Comparison of ENCODE assay signal across 24 mouse cellular contexts in the genomic region with DNA sequence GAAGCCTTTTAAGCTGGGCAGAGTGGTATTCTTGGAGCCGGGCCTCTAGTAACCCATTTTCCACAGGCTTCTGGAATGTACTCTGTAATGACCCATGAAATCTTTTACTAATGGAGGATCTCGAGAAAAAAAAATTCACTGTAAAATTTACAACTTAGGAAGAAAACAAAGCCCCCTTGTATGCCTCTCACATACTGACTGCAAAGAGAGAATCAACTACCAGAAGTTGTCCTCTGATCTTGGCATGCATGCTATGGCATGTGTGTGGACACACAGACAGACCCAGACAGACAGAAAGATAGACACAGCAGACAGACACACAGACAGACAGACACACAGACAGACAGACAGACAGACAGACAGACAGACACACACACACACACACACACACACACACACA. TPM values are rescaled to one million over a fixed set of nuclear protein-coding genes. Genes with fewer than 3 reads are reported as not detected.
DNase-seq lines count a peak whose midpoint lies in the region; ATAC-seq and TF ChIP-seq lines count a peak whose summit lies in the region.
"Had no signal": no experiment of that assay in that cellular context is flagged by ENCODE, and none has a peak within 500 bp of the region (broad histone marks: within the 10 kb centered on the region; RNA-seq: fewer than 3 reads in every experiment).

No protein-coding gene starts in this region.

- no peaks in the 10 kb centered on the region for H3K36me3 ChIP-seq in kidney, postnatal 0 days (ENCODE audit: insufficient read depth, low read length)
- H3K36me3 ChIP-seq in limb, embryonic 10.5 days, result no peaks in the 10 kb centered on the region
- no peaks in the 10 kb centered on the region for H3K36me3 ChIP-seq in heart, embryonic 11.5 days (ENCODE audit: control insufficient read depth, insufficient read depth, low read length)
- H3K36me3 ChIP-seq: embryonic facial prominence, embryonic 10.5 days; embryonic facial prominence, embryonic 12.5 days; forebrain, embryonic 15.5 days; G1E had no signal

- 23% methylated on average over 2 of the region's 2 CpGs for whole genome bisulfite sequencing in kidney, postnatal 0 days
- WGBS in limb, embryonic 10.5 days, result 80% methylated on average over 2 of the region's 2 CpGs
- WGBS in heart, embryonic 11.5 days (ENCODE audit: insufficient replicate concordance), result 72% methylated on average over 2 of the region's 2 CpGs

- ATAC-seq in kidney, postnatal 0 days (replicated peaks; ENCODE audit: low FRiP score, low read depth), result no peak
- no peak for ATAC-seq in heart, embryonic 11.5 days (replicated peaks; ENCODE audit: insufficient number of reproducible peaks, low FRiP score, low TSS enrichment)
- ATAC-seq: activated CD4-positive, CD25-positive, alpha-beta regulatory T cell, adult 4 months; CD4-positive, CD25-positive, alpha-beta regulatory T cell, adult 4 months; forebrain, embryonic 13.5 days; forebrain, embryonic 15.5 days had no signal

- TF ChIP-seq CTCF in kidney, postnatal 0 days (IDR thresholded peaks at IDR 0.05; ENCODE audit: low read depth), result no peak

- no peak overlapping the region for H3K4me2 ChIP-seq in kidney, postnatal 0 days (ENCODE audit: low read length)
- no peak overlapping the region for H3K4me2 ChIP-seq in heart, embryonic 11.5 days
- H3K4me2 ChIP-seq: embryonic facial prominence, embryonic 12.5 days; forebrain, embryonic 13.5 days; forebrain, embryonic 15.5 days had no signal

- no peaks in the 10 kb centered on the region for H3K4me1 ChIP-seq in kidney, postnatal 0 days (replicated peaks; ENCODE audit: insufficient read depth, low read length)
- peaks cover 3% of the 10 kb centered on the region; the same call in 1 of the 2 replicates for H3K4me1 ChIP-seq in limb, embryonic 10.5 days
- H3K4me1 ChIP-seq in heart, embryonic 11.5 days (ENCODE audit: control insufficient read depth, insufficient read depth, low read length), result no peaks in the 10 kb centered on the region
- H3K4me1 ChIP-seq: embryonic facial prominence, embryonic 10.5 days; embryonic facial prominence, embryonic 12.5 days; forebrain, embryonic 13.5 days; forebrain, embryonic 15.5 days had no signal

- H3K4me3 ChIP-seq in kidney, postnatal 0 days (replicated peaks; ENCODE audit: low read depth, low read length), result no peak overlapping the region
- no peak overlapping the region for H3K4me3 ChIP-seq in limb, embryonic 10.5 days
- no peak overlapping the region for H3K4me3 ChIP-seq in heart, embryonic 11.5 days (ENCODE audit: low read depth, low read length)
- H3K4me3 ChIP-seq: embryonic facial prominence, embryonic 10.5 days; embryonic facial prominence, embryonic 12.5 days; forebrain, embryonic 13.5 days; forebrain, embryonic 15.5 days had no signal

- DNase-seq in kidney, postnatal 0 days (ENCODE audit: low spot score), result peak; percentile 20
- DNase-seq in kidney, postnatal 36 days, result no peak
- peak; percentile 78 for DNase-seq in Muller cell, postnatal 12 days (ENCODE audit: inconsistent ontology term)
- no peak for DNase-seq in limb, embryonic 10.5 days (ENCODE audit: low spot score)
- DNase-seq in mesoderm, embryonic 11.5 days (ENCODE audit: low read depth, low spot score), result peak; percentile 31
- DNase-seq in T-cell, adult 2 months (ENCODE audit: low spot score), result no peak
- DNase-seq: adrenal gland, adult 8-10 months; adrenal gland, postnatal 14 days; adrenal gland, postnatal 36 days; B cell, adult 2 months; cerebellum, adult 11-12 months; cerebellum, adult 2 months; cerebellum, adult 9-10 months; cerebellum, postnatal 10 days; cerebellum, postnatal 25 days had no signal

- H3K27me3 ChIP-seq in kidney, postnatal 0 days (ENCODE audit: insufficient read depth, low read length), result no peaks in the 10 kb centered on the region
- no peaks in the 10 kb centered on the region for H3K27me3 ChIP-seq in limb, embryonic 10.5 days (ENCODE audit: low read depth, poor library complexity, severe bottlenecking)
- no peaks in the 10 kb centered on the region for H3K27me3 ChIP-seq in heart, embryonic 11.5 days (ENCODE audit: control insufficient read depth, insufficient read depth, low read length)
- H3K27me3 ChIP-seq: CH12.LX; embryonic facial prominence, embryonic 12.5 days; forebrain, embryonic 13.5 days; forebrain, embryonic 15.5 days had no signal

- H3K9me3 ChIP-seq in kidney, postnatal 0 days (replicated peaks; ENCODE audit: low read length), result no peaks in the 10 kb centered on the region
- no peaks in the 10 kb centered on the region for H3K9me3 ChIP-seq in limb, embryonic 10.5 days (replicated peaks)
- H3K9me3 ChIP-seq in heart, embryonic 11.5 days (replicated peaks; ENCODE audit: control insufficient read depth, low read length), result no peaks in the 10 kb centered on the region
- H3K9me3 ChIP-seq: embryonic facial prominence, embryonic 10.5 days; embryonic facial prominence, embryonic 12.5 days; forebrain, embryonic 13.5 days; forebrain, embryonic 15.5 days; G1E had no signal

- H3K27ac ChIP-seq in kidney, postnatal 0 days, result no peak overlapping the region
- H3K27ac ChIP-seq in limb, embryonic 10.5 days, result peak overlapping the region; percentile 20; the same call in 1 of the 2 replicates
- no peak overlapping the region for H3K27ac ChIP-seq in heart, embryonic 11.5 days (ENCODE audit: low read depth, low read length)
- H3K27ac ChIP-seq: embryonic facial prominence, embryonic 10.5 days; embryonic facial prominence, embryonic 12.5 days; forebrain, embryonic 13.5 days; forebrain, embryonic 15.5 days had no signal

- no peak overlapping the region for H3K9ac ChIP-seq in kidney, postnatal 0 days (ENCODE audit: low read depth, low read length)
- no peak overlapping the region for H3K9ac ChIP-seq in heart, embryonic 11.5 days (ENCODE audit: low read depth, low read length)
- H3K9ac ChIP-seq: embryonic facial prominence, embryonic 12.5 days; forebrain, embryonic 13.5 days; forebrain, embryonic 15.5 days had no signal

RNA-seq across cellular contexts. Expression of a gene that starts 8.8 kb away (rescaled TPM):
- polyA plus RNA-seq in kidney, postnatal 0 days (2015; fragmentation: Nextera tagmentation; extraction: Ambion mirVana), result 3.2 and 3.5 TPM in 2 replicates
- 0.35 and 0.43 TPM in 2 replicates for polyA plus RNA-seq in limb, embryonic 10.5 days (2016; fragmentation: Nextera tagmentation; extraction: Ambion mirVana)
- 0.11 and 0.14 TPM in 2 replicates for polyA plus RNA-seq in heart, embryonic 11.5 days (2014; fragmentation: Nextera tagmentation; extraction: Ambion mirVana)

Comparison
In these comparisons a context has a peak if more than half of its experiments do, and no peak if none do; other contexts are left out.
1. DNase-seq: peak in kidney, postnatal 0 days (single experiment), Muller cell, postnatal 12 days (single experiment) and mesoderm, embryonic 11.5 days (single experiment); none in kidney, postnatal 36 days (0 of 2), limb, embryonic 10.5 days (single experiment) and T-cell, adult 2 months (single experiment).